Mouse (Mus musculus) heart, embryonic 10.5 days (tissue): ENCODE measurements around the gene Fam32a. TPM values are rescaled to one million over a fixed set of nuclear protein-coding genes. Genes with fewer than 3 reads are reported as not detected.

Experiments
- DNase-seq: peaks from one replicate; pipeline ENCODE4 v3.0.0-alpha.2; 2017; ENCODE audit warnings: low spot score
- H3K27ac ChIP-seq: fragments of 300-500 bp; sonication (generic); 2 replicates; pipeline ENCODE4 v1.5.1; 2016; ENCODE audit warnings: mild to moderate bottlenecking
- H3K27me3 ChIP-seq: fragments of 300-500 bp; sonication (generic); 2 replicates; pipeline ENCODE4 v1.6.1; 2016; ENCODE audit warnings: mild to moderate bottlenecking; ENCODE audit not compliant: poor library complexity, insufficient read depth, severe bottlenecking
- H3K36me3 ChIP-seq: fragments of 300-500 bp; sonication (generic); 2 replicates; pipeline ENCODE4 v1.6.1; 2016; ENCODE audit warnings: mild to moderate bottlenecking, moderate library complexity
- H3K4me1 ChIP-seq: fragments of 300-500 bp; sonication (generic); 2 replicates; pipeline ENCODE4 v1.6.1; 2016; ENCODE audit warnings: mild to moderate bottlenecking
- H3K4me3 ChIP-seq: fragments of 300-500 bp; sonication (generic); 2 replicates; pipeline ENCODE4 v1.5.1; 2016; ENCODE audit warnings: mild to moderate bottlenecking, moderate library complexity
- H3K9me3 ChIP-seq: fragments of 300-500 bp; sonication (generic); 2 replicates; pipeline ENCODE4 v1.6.1; 2016; ENCODE audit warnings: mild to moderate bottlenecking, moderate library complexity
- WGBS: fragments of 180-500 bp; shearing (Covaris S2); methylation state at CpG from one replicate; pipeline ENCODE4 v1.1.7; 2016; 5-methylcytosine and 5-hydroxymethylcytosine counted together
- polyA plus RNA-seq: library from polyadenylated mRNA; unstranded; fragments of >200 nt; fragmentation: Nextera tagmentation; extraction: Ambion mirVana; gene quantifications from 2 replicates; pipeline ENCODE4 v1.2.1, GENCODE M21; 2016

Gene Fam32a
- polyA plus RNA-seq, 1 experiment from 2014 or later: 55.4 TPM

DNA sequence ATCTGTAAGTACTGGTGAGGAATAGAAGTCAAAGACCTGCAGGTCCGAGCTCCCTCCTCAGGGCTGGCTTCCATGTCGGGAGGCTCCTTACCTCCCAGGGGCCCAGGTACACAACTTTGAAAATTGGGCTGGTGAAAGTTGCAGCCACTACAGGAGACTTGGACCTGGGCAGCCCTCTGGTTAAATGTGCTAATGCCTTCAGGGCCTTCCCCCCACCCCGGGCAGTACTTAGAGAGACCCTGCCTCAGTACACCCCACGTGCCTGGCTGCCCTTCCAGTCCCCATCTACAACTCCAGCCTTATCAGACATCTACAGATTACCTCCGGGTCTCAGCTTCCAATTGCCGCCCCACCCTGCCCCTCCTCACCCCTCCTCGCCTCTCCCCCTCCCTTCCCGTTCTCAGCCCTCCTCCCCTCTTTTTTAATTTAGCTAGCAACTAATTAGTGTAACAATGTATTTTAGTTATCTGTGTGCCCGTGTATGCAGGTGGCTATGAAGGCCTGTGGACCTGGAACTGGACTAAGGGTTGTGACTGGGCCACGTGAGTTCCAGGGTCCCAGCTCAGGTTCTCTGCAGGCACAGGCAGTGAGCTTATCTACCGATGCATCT is 51.6 kb downstream of the Fam32a start:
- H3K4me3 ChIP-seq: no peak overlapping the region
- H3K36me3 ChIP-seq: no peaks in the 10 kb centered on the region
- no peaks in the 10 kb centered on the region for H3K27me3 ChIP-seq
- H3K27ac ChIP-seq: peak overlapping the region; percentile 57
- H3K9me3 ChIP-seq: no peaks in the 10 kb centered on the region
- no peak for DNase-seq
- peaks cover 26% of the 10 kb centered on the region for H3K4me1 ChIP-seq
- WGBS: 54% methylated on average over 11 of the region's 11 CpGs

DNA sequence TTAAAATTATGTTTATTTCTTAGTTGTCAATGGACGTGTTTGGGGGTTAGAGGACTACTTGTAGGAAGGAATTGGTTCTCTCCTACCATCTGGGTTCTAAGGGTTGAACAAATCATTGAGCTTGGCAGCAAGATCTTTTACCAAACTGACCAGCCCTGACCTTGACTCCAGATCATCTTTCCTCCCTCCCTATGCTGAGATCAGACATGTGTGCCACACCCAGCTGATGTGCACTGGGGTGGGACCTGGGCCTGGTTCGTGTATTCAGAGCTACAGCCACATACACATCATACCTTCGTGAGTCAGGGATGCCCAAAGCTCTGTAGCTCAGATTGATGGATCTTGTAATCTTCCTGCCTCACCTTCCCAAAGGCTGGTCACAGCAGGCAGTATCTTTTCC is 52.2 kb downstream of the Fam32a start:
- H3K4me1 ChIP-seq: peaks cover 26% of the 10 kb centered on the region

DNA sequence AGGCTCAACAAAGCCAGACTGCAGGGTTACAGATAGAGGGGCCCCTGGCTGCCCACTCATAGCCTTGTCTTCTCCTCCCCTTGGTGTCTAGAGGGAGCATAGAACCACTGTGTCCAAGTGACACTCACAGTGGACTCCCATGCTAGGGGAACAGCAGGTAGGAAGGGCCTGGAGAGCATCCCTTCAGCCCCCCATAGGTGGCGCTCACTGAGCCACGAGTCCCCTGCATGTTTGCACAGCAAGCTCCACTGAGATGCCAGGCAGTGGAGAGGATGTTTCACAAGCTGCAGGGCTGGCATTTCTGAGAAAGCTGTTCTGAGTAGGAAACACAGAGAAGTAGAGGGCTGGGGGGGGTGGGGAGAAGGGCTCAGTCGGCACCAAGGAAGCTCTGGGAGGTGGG is 52.8 kb downstream of the Fam32a start:
- DNase-seq: no peak
- H3K4me1 ChIP-seq: peaks cover 26% of the 10 kb centered on the region
- 25% methylated on average over 3 of the region's 3 CpGs for WGBS
- H3K27me3 ChIP-seq: no peaks in the 10 kb centered on the region
- H3K27ac ChIP-seq: peak overlapping the region; percentile 31
- no peaks in the 10 kb centered on the region for H3K36me3 ChIP-seq
- H3K9me3 ChIP-seq: no peaks in the 10 kb centered on the region
- H3K4me3 ChIP-seq: no peak overlapping the region

More for the DNA sequence above, 52.2 kb downstream of the Fam32a start:
- H3K4me3 ChIP-seq: no peak overlapping the region
- no peaks in the 10 kb centered on the region for H3K27me3 ChIP-seq
- H3K27ac ChIP-seq: no peak overlapping the region
- no peaks in the 10 kb centered on the region for H3K36me3 ChIP-seq
- DNase-seq: no peak
- H3K9me3 ChIP-seq: no peaks in the 10 kb centered on the region
- WGBS: 75% methylated on average over 3 of the region's 3 CpGs

DNA sequence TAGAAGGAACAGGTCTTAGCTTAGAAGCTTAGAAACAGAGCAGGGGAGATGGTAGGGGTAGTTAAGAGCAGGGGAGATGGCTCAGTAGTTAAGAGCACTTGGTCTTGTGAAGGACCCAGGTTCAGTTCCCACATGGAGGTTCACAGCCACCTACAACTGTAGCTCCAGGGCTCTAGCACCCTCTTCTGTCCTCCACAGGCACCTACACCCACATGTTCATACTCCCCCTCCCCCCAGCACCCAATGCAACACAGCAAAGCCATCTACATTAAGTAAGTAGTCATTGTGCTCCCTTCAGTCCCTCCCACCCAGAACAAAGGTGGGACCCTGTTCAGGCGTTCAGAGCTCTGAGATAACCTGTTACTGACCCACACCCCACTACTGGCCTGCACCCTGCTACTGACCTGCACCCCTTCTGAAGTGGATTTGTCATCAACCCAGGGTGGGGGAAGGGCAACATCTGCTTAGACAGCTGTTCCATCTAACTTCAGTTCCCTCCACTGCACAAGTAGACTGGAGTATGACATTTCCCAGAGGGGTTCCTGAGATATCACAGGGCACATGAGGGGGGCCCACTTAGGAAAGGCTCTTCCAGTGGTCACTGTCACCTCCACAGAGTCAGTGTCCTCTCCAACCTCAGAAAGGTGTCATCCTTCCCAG is 53.7 kb downstream of the Fam32a start:
- 92% methylated on average over 1 of the region's 1 CpGs for WGBS
- no peaks in the 10 kb centered on the region for H3K27me3 ChIP-seq

DNA sequence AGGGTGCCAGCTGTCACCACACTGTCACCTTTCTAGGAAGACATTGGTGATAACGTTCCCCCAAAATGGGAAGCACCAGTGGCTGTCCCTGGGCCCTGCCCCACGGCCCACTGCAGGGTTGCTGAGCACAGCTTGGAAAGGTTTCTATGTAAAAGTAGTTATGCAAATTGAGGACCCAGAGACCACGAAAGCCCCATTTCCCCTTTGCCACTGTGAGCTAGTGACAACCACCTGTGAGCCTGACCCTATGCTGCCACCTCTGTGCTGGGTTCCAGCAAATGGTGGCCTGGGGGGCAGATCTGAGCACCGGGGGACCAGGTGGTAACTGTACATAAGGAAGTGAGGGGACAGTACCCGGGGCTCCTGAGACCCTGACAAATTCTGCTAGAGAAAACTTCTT is 54.3 kb downstream of the Fam32a start:
- WGBS: 71% methylated on average over 5 of the region's 5 CpGs
- Histone ChIP-seq H3K27ac (no peak overlapping the region), H3K36me3 (no peaks in the 10 kb centered on the region), H3K27me3 (no peaks in the 10 kb centered on the region), H3K4me1 (peaks cover 17% of the 10 kb centered on the region), H3K4me3 (no peak overlapping the region), H3K9me3 (no peaks in the 10 kb centered on the region)
- DNase-seq: no peak

More for the DNA sequence above, 53.7 kb downstream of the Fam32a start:
- H3K4me3 ChIP-seq: no peak overlapping the region
- no peaks in the 10 kb centered on the region for H3K9me3 ChIP-seq
- DNase-seq: no peak
- no peaks in the 10 kb centered on the region for H3K36me3 ChIP-seq
- no peak overlapping the region for H3K27ac ChIP-seq
- peaks cover 22% of the 10 kb centered on the region for H3K4me1 ChIP-seq

Other genes starting within 250 kb of the Fam32a start
- gene Cyp4f18, start 210.1 kb upstream of the Fam32a start, polyA plus RNA-seq: not detected in 2 replicates
- gene Olfr372, start 178.5 kb upstream of the Fam32a start, polyA plus RNA-seq: not detected in 2 replicates
- 0.06 TPM in 1 of 2 replicates, not detected in the other for gene Olfr373, start 136.6 kb upstream of the Fam32a start, polyA plus RNA-seq
- gene Olfr374, start 112.7 kb upstream of the Fam32a start, polyA plus RNA-seq: not detected in 2 replicates
- gene Tpm4, start 84.8 kb upstream of the Fam32a start, polyA plus RNA-seq: 447 and 556 TPM in 2 replicates
- gene Rab8a, start 58.5 kb upstream of the Fam32a start, polyA plus RNA-seq: 89.0 and 104 TPM in 2 replicates
- 0.13 TPM in 1 of 2 replicates, not detected in the other for gene Hsh2d, start 30.1 kb upstream of the Fam32a start, polyA plus RNA-seq
- gene Cib3, start 6.9 kb upstream of the Fam32a start, polyA plus RNA-seq: not detected in 2 replicates
- not detected in 2 replicates for gene Gm11034, start 6.1 kb upstream of the Fam32a start, polyA plus RNA-seq
- gene Ap1m1, start 20.3 kb downstream of the Fam32a start, polyA plus RNA-seq: 129 and 131 TPM in 2 replicates
- gene Gm10282, start 85.5 kb downstream of the Fam32a start, polyA plus RNA-seq: 19.8 and 23.4 TPM in 2 replicates
- 12.8 and 14.1 TPM in 2 replicates for gene Klf2, start 99.3 kb downstream of the Fam32a start, polyA plus RNA-seq
- gene Eps15l1, start 201.7 kb downstream of the Fam32a start, polyA plus RNA-seq: 49.9 and 62.3 TPM in 2 replicates
- 0.84 and 1.7 TPM in 2 replicates for gene Calr3, start 224.1 kb downstream of the Fam32a start, polyA plus RNA-seq
- 9.7 and 12.0 TPM in 2 replicates for gene 1700030K09Rik, start 224.2 kb downstream of the Fam32a start, polyA plus RNA-seq